Mouse (Mus musculus) frontal cortex, adult (tissue): ENCODE data around the gene Zfp263.
A peak's percentile ranks its signal among the peaks of the same experiment; 100 is the strongest.

Experiments
- ATAC-seq: cut with Nextera tagmentation; 2 replicates; pipeline ENCODE4 v1.9.2; 2017; ENCODE audit warnings: mild to moderate bottlenecking, moderate library complexity, mixed read lengths; ENCODE audit not compliant: low TSS enrichment

The Zfp263 gene

DNA sequence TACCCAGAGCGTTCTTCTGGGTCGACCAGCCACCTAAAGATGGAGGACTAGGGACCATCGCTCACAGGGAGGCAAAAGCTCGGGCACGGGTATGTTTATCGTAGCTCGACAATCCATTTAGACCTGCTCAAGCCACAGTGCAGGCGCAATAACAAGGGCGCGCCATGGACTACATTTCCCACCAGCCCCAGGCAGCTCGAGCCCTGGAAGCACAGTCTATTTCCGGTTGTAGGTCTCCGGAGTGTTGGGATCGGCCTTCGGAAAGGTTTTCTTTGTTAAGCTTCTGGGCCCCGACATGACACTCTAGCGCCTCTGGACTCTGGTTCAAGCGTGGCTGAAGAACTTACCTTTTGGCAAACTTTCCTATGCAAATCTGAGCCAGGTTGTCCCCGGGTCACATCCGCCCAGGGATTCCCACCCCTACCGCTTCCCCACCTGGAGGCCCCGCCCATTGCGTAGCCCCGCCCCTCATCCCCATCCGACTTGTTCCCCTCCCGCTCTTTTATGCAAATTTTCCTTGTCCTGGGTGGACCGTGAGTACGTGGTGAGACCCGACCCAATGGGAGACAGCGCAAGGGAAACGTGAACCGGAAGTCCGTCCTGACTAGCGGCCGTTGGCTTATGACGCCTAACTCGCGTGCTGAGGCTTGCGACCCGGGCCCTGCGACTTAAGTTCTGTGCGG lies at the start of gene Zfp263:
Gene Zfp263, plus strand, starts transcription at position 591 of the 683 bp plus-strand sequence.
- ATAC-seq = peak; percentile 98

DNA sequence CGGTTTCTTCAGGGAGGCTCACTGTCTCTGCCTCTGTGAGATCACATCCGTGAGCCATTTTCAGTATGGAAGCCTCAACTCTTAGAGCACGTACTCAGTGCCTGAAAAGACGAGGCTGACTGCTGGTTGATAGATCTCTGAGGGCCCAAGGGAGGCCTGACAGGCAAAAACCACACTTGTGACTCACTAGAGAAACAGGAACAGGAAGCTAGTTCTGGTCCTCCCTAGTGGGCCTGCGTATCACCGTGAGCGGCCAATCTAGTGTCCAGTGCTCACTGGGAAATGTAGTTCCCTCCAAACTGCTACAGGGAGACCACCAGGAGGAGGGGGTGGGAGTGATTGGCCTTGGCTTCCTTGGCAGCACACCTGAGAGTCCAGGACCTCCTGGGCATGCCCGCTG lies 44.6 kb upstream of the Zfp263 start:
- no peak for ATAC-seq

DNA sequence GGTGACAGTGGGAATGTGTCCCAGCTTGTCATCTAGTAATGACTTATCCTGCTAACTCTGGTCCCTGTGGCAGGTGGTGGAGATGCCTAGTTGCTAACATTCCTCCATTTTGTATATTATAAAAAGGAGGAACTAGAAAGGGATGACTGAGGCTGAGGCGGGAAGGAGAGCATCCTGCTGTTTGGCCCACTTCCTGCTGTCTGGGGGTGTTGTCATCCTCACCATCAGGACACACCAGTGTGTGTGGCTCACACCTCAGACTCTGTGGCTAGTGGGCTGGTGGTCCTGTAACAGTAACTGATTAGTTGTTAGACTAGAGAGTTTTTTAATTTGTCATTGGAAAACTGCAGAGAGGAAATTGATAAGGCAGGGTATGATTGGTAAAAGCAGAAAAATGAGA lies 43.0 kb upstream of the Zfp263 start:
- ATAC-seq = no peak

DNA sequence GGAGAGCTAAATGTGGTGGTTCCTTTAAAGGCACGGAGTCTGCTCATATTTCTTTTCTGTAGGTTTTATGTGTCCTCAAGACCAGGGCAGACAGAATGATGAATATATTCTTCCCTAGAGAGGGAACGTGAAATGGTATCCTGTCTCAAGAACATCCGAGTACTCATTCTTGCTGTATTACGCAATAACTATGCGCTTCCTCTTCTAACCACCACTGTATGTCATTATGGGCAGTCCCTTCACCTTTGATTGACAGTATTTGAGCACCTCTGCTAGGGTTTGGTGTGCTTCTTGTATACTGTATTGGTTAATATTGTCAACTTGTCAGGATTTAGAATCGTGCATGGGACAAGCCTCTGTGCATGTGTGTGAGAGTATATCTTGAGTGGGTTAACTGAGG lies 37.2 kb upstream of the Zfp263 start:
- ATAC-seq = no peak

DNA sequence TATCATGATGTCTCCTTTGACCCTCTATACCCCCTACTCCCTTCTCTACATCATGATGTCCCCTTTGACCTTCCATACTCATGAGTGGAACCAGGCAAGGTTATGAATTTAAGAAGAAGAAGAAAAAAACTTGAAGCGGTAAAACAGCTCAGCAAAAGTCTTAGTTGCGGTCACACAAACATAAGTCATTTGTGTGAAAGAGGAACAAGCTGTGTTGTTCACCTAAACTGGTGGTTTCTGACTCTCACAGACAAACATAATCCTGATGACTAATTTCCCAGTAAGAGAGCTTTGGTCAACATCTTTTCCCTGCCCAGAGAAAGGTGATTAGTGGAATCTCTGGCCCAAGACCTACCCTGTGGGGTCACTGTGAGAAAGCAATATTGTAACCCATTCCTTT lies 29.2 kb upstream of the Zfp263 start:
- no peak for ATAC-seq

DNA sequence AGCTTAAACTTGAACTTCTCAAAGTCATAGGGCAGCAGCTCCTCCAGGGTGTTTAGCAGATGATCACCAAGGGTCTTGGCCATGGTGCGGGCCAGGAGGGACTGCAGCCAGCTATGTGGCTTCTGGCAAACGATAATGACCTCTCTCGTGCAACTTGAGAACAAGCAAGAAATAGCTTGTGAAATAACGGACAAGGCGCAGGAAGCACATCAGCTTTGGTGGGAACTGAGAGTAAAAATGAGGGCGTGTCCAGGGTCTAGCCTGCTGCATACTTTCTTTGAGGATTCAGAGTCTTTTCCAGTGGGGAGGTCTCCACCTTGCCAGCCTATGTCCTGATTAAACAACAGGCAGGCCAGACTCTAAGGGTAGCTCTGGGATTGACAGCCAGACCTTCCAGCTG lies 25.9 kb upstream of the Zfp263 start, which contains the start of gene Mefv:
Gene Mefv, minus strand, starts transcription at position 118 of the 400 bp plus-strand sequence.
- ATAC-seq = no peak

DNA sequence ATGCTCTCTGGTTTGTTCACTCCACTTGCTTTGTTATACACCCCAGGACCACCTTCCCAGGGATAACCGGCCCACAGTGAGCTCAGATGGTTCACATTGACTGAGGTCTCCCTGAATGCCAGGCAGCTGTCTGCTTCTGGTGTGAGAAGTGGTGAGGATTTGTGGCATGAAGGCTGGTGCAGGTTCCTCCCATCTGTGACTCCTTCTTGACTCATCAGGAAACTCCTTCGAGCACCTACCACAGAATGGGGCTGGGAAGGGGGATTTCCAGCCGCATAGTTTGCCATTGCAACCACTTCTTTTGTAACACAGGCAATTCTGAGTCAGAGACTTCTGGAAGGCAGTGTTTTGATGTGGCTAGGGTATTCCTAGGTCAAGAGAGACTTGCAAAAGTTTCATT lies 20.7 kb upstream of the Zfp263 start:
- ATAC-seq = no peak

DNA sequence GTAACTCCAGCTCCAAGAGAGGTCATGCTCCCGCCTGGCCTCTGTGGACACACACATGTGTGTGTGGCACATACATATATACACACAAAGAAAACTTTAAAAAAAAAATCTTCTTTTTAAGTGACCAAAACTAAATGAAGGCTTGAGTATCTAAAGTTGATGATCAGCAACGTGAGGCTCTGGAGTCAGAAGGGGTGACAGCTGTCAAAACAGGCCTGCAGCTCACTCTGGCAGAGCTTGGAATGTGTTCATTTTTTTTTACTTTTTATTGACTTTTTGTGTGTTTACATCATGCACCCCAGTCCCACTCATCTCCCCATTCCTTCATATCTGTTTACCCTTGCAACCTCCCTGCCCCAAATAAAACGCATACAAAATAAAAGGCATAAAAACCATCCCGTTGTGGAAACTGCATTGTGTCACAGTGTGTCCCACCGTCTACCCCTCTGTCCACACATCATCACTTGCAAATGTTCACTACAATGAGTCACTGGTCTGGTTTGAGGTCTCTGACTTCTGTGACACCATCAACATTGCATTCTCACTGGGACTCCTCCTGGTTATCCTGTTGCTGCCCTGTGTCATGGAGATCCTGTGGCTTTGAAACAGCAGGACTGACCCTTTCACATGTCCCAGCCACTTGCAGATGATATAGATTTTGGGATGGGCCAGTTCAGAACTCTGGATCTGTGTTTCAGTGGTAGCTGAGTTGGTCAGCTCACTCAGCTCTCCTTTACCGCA lies 15.7 kb upstream of the Zfp263 start:
- ATAC-seq = no peak

DNA sequence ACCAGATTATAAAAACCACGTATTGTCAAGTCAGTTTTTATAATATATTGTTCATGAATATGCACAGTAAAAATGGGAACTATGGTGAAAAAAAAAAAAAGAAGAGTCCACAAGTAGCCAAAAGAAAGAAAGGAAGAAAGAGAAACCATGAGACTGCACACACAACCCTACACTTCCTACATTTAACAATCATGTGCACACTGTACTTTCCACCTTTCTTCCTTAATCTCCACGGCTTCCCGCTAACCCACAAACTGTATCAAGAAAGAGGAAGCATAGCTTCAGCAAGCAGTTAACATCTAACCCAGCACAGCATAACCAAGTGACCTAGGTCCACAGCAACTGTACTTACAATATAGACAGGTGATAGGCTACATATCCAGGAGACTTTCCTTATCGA lies 11.3 kb upstream of the Zfp263 start:
- ATAC-seq = no peak

DNA sequence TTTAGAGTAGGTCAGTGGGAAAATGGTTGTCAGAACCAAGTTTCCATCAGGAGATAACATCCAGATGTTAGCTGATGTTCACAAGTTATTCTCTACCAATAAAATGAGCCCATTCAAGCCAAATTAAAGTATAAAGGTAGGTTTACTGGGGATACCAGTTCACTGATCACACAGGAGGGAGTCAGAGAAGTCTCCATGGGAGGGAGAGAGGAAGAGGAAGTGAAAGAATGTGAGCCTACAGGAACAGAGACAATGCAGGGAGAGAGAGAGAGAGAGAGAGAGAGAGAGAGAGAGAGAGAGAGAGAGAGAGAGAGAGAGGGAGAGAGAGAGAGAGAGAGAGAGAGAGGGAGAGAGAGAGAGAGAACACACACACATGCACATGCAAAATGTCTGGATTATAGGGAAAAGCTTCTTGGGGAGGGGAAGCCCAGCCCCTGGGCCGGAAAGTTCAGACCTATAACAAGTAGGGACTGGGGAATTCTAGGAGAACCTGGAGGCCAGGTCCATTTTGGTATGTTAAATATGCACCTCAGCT lies 10.6 kb upstream of the Zfp263 start:
- ATAC-seq = no peak

DNA sequence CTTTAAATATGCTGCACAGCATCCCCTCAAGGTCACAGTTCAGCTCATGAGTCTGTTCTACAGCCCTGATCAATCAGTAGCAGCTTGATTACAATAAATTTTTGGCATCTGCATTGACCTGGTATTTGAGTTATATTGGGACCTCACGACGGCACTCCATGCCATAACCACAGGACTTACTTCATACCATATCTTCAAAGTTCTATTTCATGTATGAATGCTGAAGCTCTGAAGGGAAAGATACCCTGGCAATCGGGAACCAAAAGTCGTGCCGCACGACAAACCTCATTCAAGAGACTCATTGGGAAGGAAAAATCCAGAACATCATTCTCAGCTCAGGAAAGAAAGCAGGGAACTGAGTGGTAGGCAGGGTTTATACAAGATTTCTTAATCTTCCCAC lies 1.4 kb upstream of the Zfp263 start:
- no peak for ATAC-seq

DNA sequence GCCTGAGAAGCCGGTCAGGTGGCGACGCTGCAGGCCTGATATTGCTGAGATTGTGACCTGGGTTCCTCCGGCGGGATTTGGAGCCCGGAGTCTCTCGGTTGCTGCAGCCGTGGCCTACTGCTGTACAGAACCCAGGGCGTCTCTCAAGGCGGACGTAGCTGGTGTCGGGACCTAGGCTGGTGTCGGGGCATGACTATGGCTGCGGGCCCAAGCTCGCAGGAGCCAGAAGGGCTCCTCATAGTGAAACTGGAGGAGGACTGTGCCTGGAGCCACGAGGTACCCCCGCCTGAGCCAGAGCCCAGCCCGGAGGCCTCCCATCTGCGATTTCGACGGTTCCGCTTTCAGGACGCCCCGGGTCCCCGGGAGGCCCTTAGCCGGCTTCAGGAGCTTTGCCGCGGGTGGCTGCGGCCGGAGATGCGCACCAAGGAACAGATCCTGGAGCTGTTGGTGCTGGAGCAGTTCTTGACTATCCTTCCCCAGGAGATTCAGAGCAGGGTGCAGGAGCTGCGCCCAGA lies 350 bp downstream of the Zfp263 start:
- no peak; the same call in 1 of the 2 replicates for ATAC-seq

DNA sequence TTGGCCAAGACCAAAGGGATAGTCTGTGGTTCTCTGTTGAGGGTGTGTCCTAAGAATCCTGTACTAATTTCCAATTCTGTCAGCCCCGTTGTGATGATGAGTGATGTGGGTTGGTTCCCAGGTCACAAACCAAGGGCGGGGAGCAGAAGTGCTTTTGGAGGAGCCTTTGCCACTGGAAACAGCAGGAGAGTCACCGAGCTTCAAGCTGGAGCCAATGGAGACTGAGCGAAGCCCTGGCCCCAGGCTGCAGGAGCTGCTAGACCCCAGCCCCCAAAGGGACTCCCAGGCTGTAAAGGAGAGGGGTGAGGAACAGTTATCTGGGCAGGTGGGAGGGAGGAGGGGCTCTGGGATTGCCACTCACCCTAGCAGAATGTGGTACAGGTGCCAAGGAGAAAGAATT lies 1.8 kb downstream of the Zfp263 start:
- ATAC-seq = no peak

DNA sequence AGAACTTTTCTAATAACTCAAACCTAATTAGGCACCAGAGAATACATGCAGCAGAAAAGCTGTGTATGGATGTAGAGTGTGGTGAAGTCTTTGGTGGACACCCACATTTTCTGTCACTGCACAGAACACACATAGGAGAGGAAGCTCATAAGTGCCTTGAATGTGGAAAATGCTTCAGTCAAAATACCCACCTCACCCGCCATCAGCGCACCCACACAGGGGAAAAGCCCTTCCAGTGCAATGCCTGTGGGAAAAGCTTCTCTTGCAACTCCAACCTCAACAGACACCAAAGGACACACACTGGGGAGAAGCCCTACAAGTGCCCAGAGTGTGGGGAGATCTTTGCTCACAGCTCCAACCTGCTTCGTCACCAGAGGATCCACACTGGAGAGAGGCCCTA lies 5.1 kb downstream of the Zfp263 start:
- ATAC-seq = no peak

DNA sequence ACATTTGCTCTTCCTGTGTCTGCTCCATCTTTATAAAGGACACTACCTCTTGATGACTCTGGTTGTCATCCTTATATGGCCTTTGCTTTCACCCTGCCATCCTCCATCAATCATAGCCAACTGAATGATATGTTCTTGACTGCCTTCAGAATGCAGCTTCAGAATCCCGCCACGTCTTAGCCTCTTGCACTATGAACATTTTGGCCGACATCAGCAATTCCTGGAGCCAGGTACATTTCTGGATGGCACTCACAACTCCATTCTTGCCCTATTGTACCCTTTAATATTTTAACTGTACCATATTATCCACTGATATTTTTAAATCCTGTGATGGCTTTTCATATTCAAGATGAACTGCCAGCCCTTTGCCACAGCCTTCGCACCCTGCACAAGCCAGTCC lies 27.7 kb downstream of the Zfp263 start:
- ATAC-seq = no peak

DNA sequence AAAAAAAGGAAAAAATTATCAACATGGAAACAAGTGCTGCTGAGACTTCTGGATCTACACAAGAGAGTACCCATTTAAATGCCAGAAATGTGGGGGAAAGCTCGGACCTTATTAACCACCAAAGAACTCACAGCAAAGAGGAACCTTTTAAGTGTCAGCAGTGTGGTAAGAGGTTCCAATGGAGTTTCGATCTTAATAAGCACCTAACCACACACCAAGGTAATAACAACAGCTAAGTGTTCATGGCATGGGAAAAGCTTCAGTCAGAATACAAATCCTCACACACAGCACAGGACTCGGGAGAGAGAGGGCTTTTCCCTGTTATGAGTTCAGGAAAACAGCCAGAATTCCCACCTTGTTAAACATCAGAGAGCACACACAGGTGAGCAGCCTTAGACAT lies 32.5 kb downstream of the Zfp263 start:
- ATAC-seq = no peak

DNA sequence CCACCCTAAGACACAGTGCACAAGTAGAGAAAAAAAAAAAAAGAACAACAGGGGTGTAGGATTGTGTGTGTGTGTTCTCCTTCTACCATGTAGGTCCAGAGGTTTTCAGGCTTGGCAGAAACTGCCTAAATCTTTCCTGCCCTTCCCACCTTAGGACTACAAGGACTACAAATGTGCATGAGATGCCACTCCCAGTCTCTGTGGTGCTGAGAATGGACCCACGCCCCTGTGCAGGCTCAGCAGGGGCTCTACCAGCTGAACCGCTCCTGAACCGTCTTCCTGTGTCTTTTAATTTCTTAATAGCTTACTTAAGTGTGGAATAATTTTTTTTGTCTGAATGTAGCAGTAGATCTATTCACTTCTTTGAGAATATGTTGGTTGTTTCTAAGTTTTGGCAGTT lies 34.1 kb downstream of the Zfp263 start:
- ATAC-seq = no peak

DNA sequence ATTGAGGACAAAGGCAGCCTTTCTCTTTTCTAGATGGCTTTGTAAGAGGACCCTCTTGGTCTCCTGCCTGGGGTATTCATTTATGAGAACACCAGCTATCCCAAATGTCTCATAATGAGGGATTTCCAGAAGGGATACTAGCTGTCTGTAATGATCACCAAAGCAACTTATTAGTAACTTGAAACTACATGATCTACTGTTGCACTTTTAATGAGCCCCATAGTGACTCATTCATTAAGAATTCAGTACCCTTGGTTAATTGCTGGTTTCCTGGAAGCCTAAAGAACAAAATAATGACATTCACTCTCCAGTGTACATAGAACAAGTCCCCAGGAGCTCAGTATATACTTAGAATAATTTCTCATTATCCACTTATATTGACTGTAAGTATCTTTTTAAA lies 37.3 kb downstream of the Zfp263 start:
- no peak for ATAC-seq

DNA sequence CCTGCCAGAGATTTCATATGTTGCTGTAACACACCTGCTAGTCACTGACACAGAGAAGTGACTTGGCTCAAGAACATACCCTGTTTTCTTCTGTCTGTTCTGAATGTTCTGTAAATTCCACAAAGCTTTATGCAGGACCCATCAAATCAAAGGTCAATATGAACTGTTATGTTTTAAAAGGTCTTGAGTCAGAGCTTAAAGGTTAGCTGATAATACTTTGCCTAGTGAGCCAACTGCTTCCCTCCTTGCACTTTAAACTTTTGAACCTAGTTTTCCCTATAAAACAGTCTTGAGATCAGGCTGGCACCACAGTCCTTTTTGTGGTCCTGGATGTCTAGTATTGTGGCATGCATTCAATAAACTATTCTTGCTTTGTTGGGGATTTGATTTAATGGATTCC lies 44.5 kb downstream of the Zfp263 start:
- no peak for ATAC-seq
